Mouse (Mus musculus) thymus, adult 2 months (tissue): ENCODE results near the gene Brd3.
"Not testable (repeated sequence)": the region's sequence is repeated elsewhere in the genome, so short reads cannot be mapped to it uniquely, and the experiment has no call there.

Experiments
- CTCF ChIP-seq: fragments of 200-500 bp; IDR thresholded peaks from 2 replicates; pipeline ENCODE4 v1.5.1; 2012; ENCODE audit warnings: mild to moderate bottlenecking, control low read depth, low read length, moderate library complexity, borderline replicate concordance; ENCODE audit not compliant: control insufficient read depth, poor library complexity, insufficient read depth; ENCODE audit errors: extremely low read depth
- POLR2A ChIP-seq: fragments of 200-500 bp; IDR thresholded peaks from 2 replicates; pipeline ENCODE4 v1.6.1; 2012; ENCODE audit warnings: mild to moderate bottlenecking, low read length, control low read depth, moderate library complexity; ENCODE audit not compliant: control insufficient read depth, poor library complexity, insufficient read depth; ENCODE audit errors: extremely low read depth

GRCm38 (mm10) chr2:27538455-27539330, 31.2 kb upstream of the Brd3 start:
- not testable (repeated sequence) for TF ChIP-seq CTCF, POLR2A
